Mouse (Mus musculus): ENCODE data around the gene Pde6d.

DNA sequence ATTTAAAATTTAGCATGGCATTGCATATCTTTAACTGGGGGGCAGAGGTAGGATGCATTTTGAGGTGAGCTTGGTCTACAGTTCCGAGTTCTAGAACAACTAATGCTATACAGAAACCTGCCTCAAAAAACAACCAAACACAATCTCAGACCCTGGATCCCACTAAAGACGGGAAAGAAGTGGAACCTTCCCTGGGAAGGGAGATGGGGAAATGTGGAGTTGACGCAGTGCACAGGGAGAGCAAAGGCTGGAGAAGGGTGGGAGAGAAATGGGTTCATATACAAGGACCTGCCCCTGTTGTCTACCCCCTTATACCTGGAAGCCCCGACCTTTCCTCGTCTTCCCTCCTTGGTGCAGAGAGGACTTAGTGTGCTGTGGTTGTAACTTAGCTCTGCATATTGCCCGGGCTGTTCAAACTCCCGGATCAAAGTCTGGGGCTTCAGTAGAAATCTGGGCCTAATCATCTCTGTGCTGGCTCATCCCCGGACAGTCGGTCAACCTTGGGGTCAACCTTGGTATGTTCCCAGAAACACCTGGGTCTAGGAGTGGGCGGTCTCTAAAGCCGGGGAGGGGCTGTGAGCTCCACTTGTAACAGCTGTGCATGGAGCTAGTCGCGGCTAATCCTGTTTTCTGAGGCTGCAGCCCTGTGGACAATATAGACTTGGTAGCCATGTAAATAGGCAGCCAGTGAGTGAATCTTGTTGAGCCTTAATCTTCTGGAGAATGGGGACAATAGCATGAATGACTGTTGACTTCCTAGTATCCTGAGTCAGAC, 50.7 kb downstream of the Pde6d start:
- TF ChIP-seq CTCF (IDR thresholded peaks at IDR 0.05; ENCODE audit: control insufficient read depth, insufficient read depth, low read length) (no peak), POLR2A (IDR thresholded peaks at IDR 0.05; ENCODE audit: borderline replicate concordance, control insufficient read depth, low read depth, low read length) (no peak)
